Mouse (Mus musculus) small intestine, adult 2 months (tissue): ENCODE data around the gene Angptl4.

ENCODE experiments used
- CTCF ChIP-seq: fragments of 200-500 bp; IDR thresholded peaks from 2 replicates; pipeline ENCODE4 v1.5.1; 2012; ENCODE audit warnings: low read depth, mild to moderate bottlenecking, control low read depth, inconsistent platforms, low read length, moderate library complexity, mixed read lengths; ENCODE audit not compliant: insufficient replicate concordance, insufficient read length; ENCODE audit errors: extremely low read depth
- POLR2A ChIP-seq: fragments of 200-500 bp; IDR thresholded peaks from 2 replicates; pipeline ENCODE4 v1.6.1; 2012; ENCODE audit warnings: low read depth, mild to moderate bottlenecking, control low read depth, inconsistent platforms, low read length, moderate library complexity

- TF ChIP-seq CTCF = no peak
- no peak for TF ChIP-seq POLR2A
Measured at GRCm38 (mm10) chr17:33815399-33815798, 33.8 kb upstream of the Angptl4 start.
